Mouse (Mus musculus): Measurements from ENCODE around the gene Zfp180. TPM values are rescaled to one million over a fixed set of nuclear protein-coding genes. Genes with fewer than 3 reads are reported as not detected.
"Not testable (repeated sequence)": the region's sequence is repeated elsewhere in the genome, so short reads cannot be mapped to it uniquely, and the experiment has no call there.

Gene Zfp180
- polyA plus RNA-seq (2014; fragmentation: Nextera tagmentation; extraction: Ambion mirVana) = 31.3 and 40.8 TPM in 2 replicates

DNA sequence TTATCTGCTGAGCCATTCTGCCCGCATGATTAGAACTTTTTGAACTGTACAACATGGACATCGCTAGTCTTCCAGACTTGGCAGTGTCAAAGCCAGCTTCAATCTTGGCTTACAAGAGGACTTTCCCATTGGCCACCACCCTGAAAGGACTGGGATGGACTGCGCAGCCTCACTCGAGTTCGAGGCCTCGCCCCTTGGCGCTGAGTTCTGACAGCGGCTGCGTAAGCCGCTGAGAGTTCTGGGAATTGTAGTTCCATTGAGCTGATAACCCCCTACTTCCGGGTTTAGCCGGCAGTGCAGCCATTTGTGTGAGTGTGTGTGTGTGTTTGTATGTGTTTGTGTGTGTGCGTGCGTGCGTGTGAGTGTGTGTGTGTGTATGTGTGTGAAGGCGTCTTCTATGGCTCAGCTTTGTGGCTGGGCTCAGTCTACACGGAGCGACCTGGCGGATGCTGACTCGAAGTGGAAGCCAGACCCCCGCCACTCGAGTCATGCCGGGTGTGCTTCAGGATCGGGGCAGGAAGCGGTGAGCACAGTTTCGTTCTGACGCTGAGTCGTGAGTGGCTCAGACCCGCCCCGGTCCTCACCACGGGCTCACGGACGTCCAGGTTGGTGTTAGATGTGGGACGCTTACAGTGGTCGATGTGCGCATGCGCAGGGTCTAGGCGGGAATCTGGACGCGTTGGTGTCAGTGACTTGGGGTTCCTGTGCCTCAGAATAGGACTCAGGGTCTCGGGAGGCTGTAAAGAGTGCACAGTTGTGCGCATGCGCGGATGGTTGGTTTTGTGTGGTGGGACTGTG lies at the start of gene Zfp180:
Zfp180 (plus strand) TSS at position 291 of the 798 bp plus-strand sequence.
- H3K27me3 ChIP-seq (replicated peaks; ENCODE audit: control insufficient read depth, insufficient read depth, low read length) = no peaks in the 10 kb centered on the region
- ATAC-seq = peak; percentile 98
- peak within 1 kb of the TSS; percentile 53 for H3K4me3 ChIP-seq (ENCODE audit: low read depth, low read length)

DNA sequence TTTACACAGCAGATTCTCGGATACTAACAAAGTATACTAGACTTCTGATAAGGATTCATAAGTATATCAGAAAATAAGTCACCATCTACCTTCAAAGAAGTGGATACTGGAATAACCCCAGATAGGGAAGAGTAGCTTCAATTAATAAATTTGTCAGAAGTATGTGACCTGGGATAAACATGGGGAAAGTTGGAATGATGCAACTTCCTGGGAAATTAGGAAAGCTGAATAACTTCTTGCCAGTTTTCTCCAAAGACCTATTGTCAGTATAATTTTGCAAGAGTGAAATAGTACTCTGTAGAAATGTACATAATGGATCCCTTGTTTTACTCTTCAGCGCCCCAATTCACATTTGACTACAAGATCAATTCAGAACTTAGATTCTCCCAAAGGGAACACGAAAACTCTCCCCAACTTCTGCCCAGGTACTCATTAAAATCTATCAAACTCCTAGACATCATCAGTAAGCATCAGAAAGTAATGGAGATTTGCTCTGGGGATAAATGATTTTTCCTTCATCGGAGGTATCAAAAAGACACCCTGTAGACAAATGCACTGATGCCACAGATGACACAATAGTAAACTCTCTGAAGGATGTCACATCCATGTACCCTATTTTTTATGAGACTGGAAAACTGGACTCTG lies 28.9 kb upstream of the Zfp180 start, which contains the start of gene Vmn1r183:
Vmn1r183 (plus strand) TSS at position 595 of the 645 bp plus-strand sequence.
- Histone ChIP-seq H3K4me2 (ENCODE audit: low read length) (no peak within 1 kb of the TSS), H3K36me3 (ENCODE audit: control insufficient read depth, insufficient read depth, low read length) (no peaks in the 10 kb centered on the region), H3K27me3 (replicated peaks; ENCODE audit: control insufficient read depth, insufficient read depth, low read length) (no peaks in the 10 kb centered on the region), H3K9me3 (replicated peaks; ENCODE audit: control insufficient read depth, low read length) (no peaks in the 10 kb centered on the region), H3K9ac (ENCODE audit: low read length) (no peak within 1 kb of the TSS), H3K4me3 (ENCODE audit: low read depth, low read length) (no peak within 1 kb of the TSS), H3K27ac (ENCODE audit: low read depth, low read length) (no peak within 1 kb of the TSS), H3K4me1 (ENCODE audit: control insufficient read depth, insufficient read depth, low read length) (no peaks in the 10 kb centered on the region)
- DNase-seq (ENCODE audit: low spot score) (no peak), ATAC-seq (no peak)
- WGBS = 72% methylated on average over 4 of the region's 4 CpGs

More for the DNA sequence above, at the start of gene Zfp180:
- 21% methylated on average over 44 of the region's 44 CpGs for WGBS
- Histone ChIP-seq H3K36me3 (ENCODE audit: control insufficient read depth, insufficient read depth, low read length) (peaks cover 13% of the 10 kb centered on the region), H3K27ac (ENCODE audit: low read depth, low read length) (peak within 1 kb of the TSS; percentile 73; the same call in 1 of the 2 replicates), H3K4me2 (ENCODE audit: low read length) (peak within 1 kb of the TSS; percentile 78), H3K9me3 (replicated peaks; ENCODE audit: control insufficient read depth, low read length) (peaks cover 2% of the 10 kb centered on the region; the same call in 1 of the 2 replicates), H3K4me1 (ENCODE audit: control insufficient read depth, insufficient read depth, low read length) (peaks cover 10% of the 10 kb centered on the region), H3K9ac (ENCODE audit: low read length) (peak within 1 kb of the TSS; percentile 76)
- DNase-seq (ENCODE audit: low spot score) = peak; percentile 100

DNA sequence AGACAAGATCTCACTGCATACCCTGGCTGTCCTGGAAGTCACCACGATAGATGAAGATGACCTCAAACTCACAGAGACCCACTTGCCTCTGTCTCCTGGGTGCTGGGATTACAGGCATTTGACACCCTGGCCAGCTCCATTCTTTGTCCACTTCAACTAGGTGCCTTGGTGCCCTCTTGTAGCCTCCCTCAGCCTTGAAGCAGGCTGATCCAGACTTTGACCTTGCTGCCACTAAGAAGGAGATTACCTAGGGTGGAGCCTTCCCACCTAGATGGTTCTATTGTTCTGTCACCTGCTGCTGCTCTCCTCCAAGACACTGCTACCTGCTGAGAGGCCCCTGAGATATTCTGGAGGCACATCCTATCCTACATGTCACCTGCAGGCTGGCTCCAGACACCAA lies 7.3 kb upstream of the Zfp180 start:
- H3K27ac ChIP-seq (ENCODE audit: low read depth, low read length); ATAC-seq: not testable (repeated sequence)
- WGBS = 56% methylated on average over 1 of the region's 1 CpGs

GRCm38 (mm10) chr7:24082457-24083235 lies 922 bp downstream of the Zfp180 start:
- no peak for DNase-seq (ENCODE audit: low spot score)
- WGBS = 54% methylated on average over 15 of the region's 15 CpGs
- Histone ChIP-seq H3K9me3 (replicated peaks; ENCODE audit: control insufficient read depth, low read length) (peaks cover 6% of the 10 kb centered on the region; the same call in 1 of the 2 replicates), H3K27ac (ENCODE audit: low read depth, low read length) (peak overlapping the region; percentile 73; the same call in 1 of the 2 replicates), H3K27me3 (replicated peaks; ENCODE audit: control insufficient read depth, insufficient read depth, low read length) (no peaks in the 10 kb centered on the region), H3K4me1 (ENCODE audit: control insufficient read depth, insufficient read depth, low read length) (peaks cover 10% of the 10 kb centered on the region), H3K36me3 (ENCODE audit: control insufficient read depth, insufficient read depth, low read length) (peaks cover 21% of the 10 kb centered on the region), H3K4me2 (ENCODE audit: low read length) (peak overlapping the region; percentile 78), H3K4me3 (ENCODE audit: low read depth, low read length) (peak overlapping the region; percentile 53), H3K9ac (ENCODE audit: low read length) (peak overlapping the region; percentile 76)
- ATAC-seq = peak; percentile 14

More for the DNA sequence above, 7.3 kb upstream of the Zfp180 start:
- not testable (repeated sequence) for H3K9ac ChIP-seq (ENCODE audit: low read length); H3K9me3 ChIP-seq (replicated peaks; ENCODE audit: control insufficient read depth, low read length); H3K27me3 ChIP-seq (replicated peaks; ENCODE audit: control insufficient read depth, insufficient read depth, low read length); DNase-seq (ENCODE audit: low spot score); H3K4me2 ChIP-seq (ENCODE audit: low read length); H3K4me3 ChIP-seq (ENCODE audit: low read depth, low read length); H3K4me1 ChIP-seq (ENCODE audit: control insufficient read depth, insufficient read depth, low read length); H3K36me3 ChIP-seq (ENCODE audit: control insufficient read depth, insufficient read depth, low read length)

- Histone ChIP-seq H3K4me3 (ENCODE audit: low read depth, low read length) (no peak overlapping the region), H3K4me2 (ENCODE audit: low read length) (no peak overlapping the region), H3K9me3 (replicated peaks; ENCODE audit: control insufficient read depth, low read length) (peaks cover 6% of the 10 kb centered on the region; the same call in 1 of the 2 replicates), H3K27ac (ENCODE audit: low read depth, low read length) (no peak overlapping the region), H3K27me3 (replicated peaks; ENCODE audit: control insufficient read depth, insufficient read depth, low read length) (no peaks in the 10 kb centered on the region), H3K36me3 (ENCODE audit: control insufficient read depth, insufficient read depth, low read length) (peaks cover 27% of the 10 kb centered on the region), H3K4me1 (ENCODE audit: control insufficient read depth, insufficient read depth, low read length) (peaks cover 10% of the 10 kb centered on the region), H3K9ac (ENCODE audit: low read length) (no peak overlapping the region)
- no peak for DNase-seq (ENCODE audit: low spot score)
- 95% methylated on average over 4 of the region's 4 CpGs for WGBS
- ATAC-seq = no peak
Measured at GRCm38 (mm10) chr7:24086871-24087270, 5.1 kb downstream of the Zfp180 start.

GRCm38 (mm10) chr7:24087485-24088125 lies 5.9 kb downstream of the Zfp180 start:
- Histone ChIP-seq H3K9me3 (replicated peaks; ENCODE audit: control insufficient read depth, low read length) (peaks cover 6% of the 10 kb centered on the region; the same call in 1 of the 2 replicates), H3K36me3 (ENCODE audit: control insufficient read depth, insufficient read depth, low read length) (peaks cover 27% of the 10 kb centered on the region), H3K4me2 (ENCODE audit: low read length) (no peak overlapping the region), H3K4me1 (ENCODE audit: control insufficient read depth, insufficient read depth, low read length) (peaks cover 7% of the 10 kb centered on the region), H3K27ac (ENCODE audit: low read depth, low read length) (no peak overlapping the region), H3K4me3 (ENCODE audit: low read depth, low read length) (no peak overlapping the region), H3K27me3 (replicated peaks; ENCODE audit: control insufficient read depth, insufficient read depth, low read length) (no peaks in the 10 kb centered on the region), H3K9ac (ENCODE audit: low read length) (no peak overlapping the region)
- WGBS = 97% methylated on average over 12 of the region's 12 CpGs
- no peak for ATAC-seq
- no peak for DNase-seq (ENCODE audit: low spot score)

DNA sequence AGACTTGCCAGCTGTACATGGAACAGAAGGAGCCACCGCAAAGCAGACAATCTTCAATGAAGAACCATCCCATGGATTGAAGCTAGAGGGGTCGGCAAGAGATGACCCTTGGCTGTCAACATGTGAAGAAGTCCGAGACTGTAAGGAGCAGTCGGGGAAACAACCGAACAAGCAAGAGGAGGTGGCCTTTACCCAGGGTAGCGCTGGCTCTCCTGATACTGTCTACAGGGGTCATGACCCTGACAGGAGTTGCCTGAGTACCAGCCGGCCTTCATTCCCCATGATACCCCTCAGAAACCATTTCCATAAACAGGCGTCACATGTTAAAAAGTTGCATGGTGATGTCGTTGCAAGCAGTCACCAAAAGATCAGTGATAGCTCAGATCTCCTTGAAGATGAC lies 22.7 kb downstream of the Zfp180 start:
- no peak overlapping the region for H3K4me3 ChIP-seq (ENCODE audit: low read depth, low read length)
- 93% methylated on average over 9 of the region's 9 CpGs for WGBS

GRCm38 (mm10) chr7:24105144-24105703 lies 23.5 kb downstream of the Zfp180 start:
- no peak overlapping the region for H3K9ac ChIP-seq (ENCODE audit: low read length)
- no peaks in the 10 kb centered on the region for H3K27me3 ChIP-seq (replicated peaks; ENCODE audit: control insufficient read depth, insufficient read depth, low read length)
- no peak overlapping the region for H3K27ac ChIP-seq (ENCODE audit: low read depth, low read length)
- no peaks in the 10 kb centered on the region for H3K4me1 ChIP-seq (ENCODE audit: control insufficient read depth, insufficient read depth, low read length)
- 96% methylated on average over 18 of the region's 18 CpGs for WGBS
- H3K9me3 ChIP-seq (replicated peaks; ENCODE audit: control insufficient read depth, low read length) = peaks cover 91% of the 10 kb centered on the region
- no peak overlapping the region for H3K4me3 ChIP-seq (ENCODE audit: low read depth, low read length)
- ATAC-seq (no peak), DNase-seq (ENCODE audit: low spot score) (no peak)
- peaks cover 90% of the 10 kb centered on the region for H3K36me3 ChIP-seq (ENCODE audit: control insufficient read depth, insufficient read depth, low read length)
- no peak overlapping the region for H3K4me2 ChIP-seq (ENCODE audit: low read length)

More for the DNA sequence above, 22.7 kb downstream of the Zfp180 start:
- ATAC-seq (no peak), DNase-seq (ENCODE audit: low spot score) (no peak)
- H3K36me3 ChIP-seq (ENCODE audit: control insufficient read depth, insufficient read depth, low read length) = peaks cover 98% of the 10 kb centered on the region
- no peak overlapping the region for H3K27ac ChIP-seq (ENCODE audit: low read depth, low read length)
- no peak overlapping the region for H3K4me2 ChIP-seq (ENCODE audit: low read length)
- no peaks in the 10 kb centered on the region for H3K27me3 ChIP-seq (replicated peaks; ENCODE audit: control insufficient read depth, insufficient read depth, low read length)
- no peak overlapping the region for H3K9ac ChIP-seq (ENCODE audit: low read length)
- no peaks in the 10 kb centered on the region for H3K4me1 ChIP-seq (ENCODE audit: control insufficient read depth, insufficient read depth, low read length)
- H3K9me3 ChIP-seq (replicated peaks; ENCODE audit: control insufficient read depth, low read length) = peaks cover 88% of the 10 kb centered on the region

All from forebrain, embryonic 14.5 days (tissue).